Mouse (Mus musculus) adrenal gland, adult 2 months (tissue): ENCODE results near the gene Pacs1. TPM values are rescaled to one million over a fixed set of nuclear protein-coding genes. Genes with fewer than 3 reads are reported as not detected.
"Not testable (repeated sequence)": the region's sequence is repeated elsewhere in the genome, so short reads cannot be mapped to it uniquely, and the experiment has no call there.

Source experiments
- DNase-seq: peaks from one replicate; pipeline ENCODE4 v3.0.0; 2021
- polyA plus RNA-seq: library from polyadenylated mRNA; depleted of rRNA; stranded (reverse); fragments of >200 nt; gene quantifications from 2 replicates; pipeline ENCODE4 v1.2.3, GENCODE M21; 2012
- total RNA-seq, 2 experiments: library from RNA; stranded (reverse); gene quantifications; 2 replicates each; pipeline ENCODE4 v1.2.3; 2021

The Pacs1 gene
- total and polyA plus RNA-seq, 3 experiments: 18.4 to 39.9 (median 18.9) TPM

- no peak for DNase-seq
Measured at GRCm38 (mm10) chr19:5268017-5268416, 4.9 kb downstream of the Pacs1 start.

GRCm38 (mm10) chr19:5267015-5267414 lies 5.9 kb downstream of the Pacs1 start:
- DNase-seq: no peak

GRCm38 (mm10) chr19:5257140-5257539 lies 15.8 kb downstream of the Pacs1 start:
- no peak for DNase-seq

DNA sequence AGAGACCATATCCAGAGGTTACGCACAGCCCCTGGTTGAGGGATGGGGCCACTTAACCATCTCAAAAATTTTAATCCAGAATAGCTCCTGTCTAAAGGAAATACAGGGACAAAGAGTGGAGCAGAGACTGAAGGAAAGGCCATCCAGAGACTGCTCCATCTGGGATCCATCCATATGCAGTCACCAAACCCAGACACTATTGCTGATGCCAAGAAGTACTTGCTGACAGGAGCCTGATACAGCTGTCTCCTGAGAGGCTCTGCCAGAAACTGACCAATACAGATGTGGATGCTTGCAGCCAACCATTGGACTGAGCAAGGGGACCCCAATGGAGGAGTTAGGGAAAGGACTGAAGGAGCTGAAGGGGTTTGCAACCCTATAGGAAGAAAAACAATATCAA lies 35.9 kb downstream of the Pacs1 start:
- not testable (repeated sequence) for DNase-seq

DNA sequence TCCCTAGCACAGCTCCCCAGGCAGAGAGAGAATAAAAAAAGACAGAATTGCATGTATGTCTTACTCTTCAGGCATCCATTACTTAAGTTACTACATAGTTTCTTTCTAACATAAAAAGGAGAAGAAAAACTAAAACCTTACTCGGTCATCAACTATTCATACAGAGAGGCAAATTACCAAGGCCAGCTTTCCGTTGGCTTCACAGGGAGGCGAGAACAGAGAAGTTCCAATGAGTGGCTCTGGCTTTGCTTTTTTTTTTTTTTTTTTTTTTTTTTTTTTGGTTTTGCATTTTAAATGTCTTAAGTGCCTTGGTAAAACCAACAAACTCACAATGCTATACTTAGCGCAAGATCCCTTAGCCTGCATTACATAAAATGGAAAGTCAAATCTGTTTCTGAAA lies 40.2 kb downstream of the Pacs1 start:
- no peak for DNase-seq

GRCm38 (mm10) chr19:5230110-5230509 lies 42.8 kb downstream of the Pacs1 start:
- DNase-seq: no peak

DNA sequence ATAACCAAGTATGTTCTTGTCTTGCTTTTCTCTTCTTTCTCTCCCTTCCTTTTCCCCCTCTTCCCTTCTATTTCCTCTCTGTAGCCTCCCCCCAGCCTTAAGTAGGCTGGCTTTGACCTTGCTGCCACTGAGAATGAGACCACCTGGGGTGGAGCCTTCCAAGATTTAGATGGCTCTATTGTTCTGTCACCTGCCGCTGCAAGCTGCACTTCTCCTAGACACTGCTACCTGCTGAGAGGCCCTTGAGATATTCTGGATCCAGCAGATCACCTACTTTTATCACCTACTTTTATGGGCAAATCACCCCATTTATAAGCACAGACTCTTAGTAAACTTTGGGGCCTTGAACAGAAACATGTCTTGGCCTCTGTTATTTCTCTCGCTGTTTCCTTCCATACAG lies 48.3 kb downstream of the Pacs1 start:
- no peak for DNase-seq

- no peak for DNase-seq
Measured at GRCm38 (mm10) chr19:5224077-5224476, 48.8 kb downstream of the Pacs1 start.

- DNase-seq: no peak
Measured at GRCm38 (mm10) chr19:5221926-5222325, 51.0 kb downstream of the Pacs1 start.

DNA sequence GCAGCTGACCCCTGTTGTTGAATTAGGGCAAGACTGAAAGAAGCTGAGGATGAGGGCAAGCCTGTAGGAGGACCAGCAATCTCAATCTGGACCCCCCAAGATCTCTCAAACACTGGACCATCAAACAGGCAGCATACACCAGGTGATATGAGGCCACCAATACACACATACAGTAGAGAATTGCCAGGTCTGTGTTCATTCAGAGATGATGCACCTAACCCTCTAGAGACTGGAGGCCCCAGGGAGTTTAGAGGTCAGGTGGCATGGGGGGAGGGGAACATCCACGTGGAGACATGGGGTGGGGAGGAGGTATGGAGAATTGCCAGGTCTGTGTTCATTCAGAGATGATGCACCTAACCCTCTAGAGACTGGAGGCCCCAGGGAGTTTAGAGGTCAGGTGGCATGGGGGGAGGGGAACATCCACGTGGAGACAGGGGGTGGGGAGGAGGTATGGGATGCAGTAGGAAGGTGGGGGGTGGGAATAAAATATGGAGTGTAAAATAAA lies 51.6 kb downstream of the Pacs1 start:
- not testable (repeated sequence) for DNase-seq

DNA sequence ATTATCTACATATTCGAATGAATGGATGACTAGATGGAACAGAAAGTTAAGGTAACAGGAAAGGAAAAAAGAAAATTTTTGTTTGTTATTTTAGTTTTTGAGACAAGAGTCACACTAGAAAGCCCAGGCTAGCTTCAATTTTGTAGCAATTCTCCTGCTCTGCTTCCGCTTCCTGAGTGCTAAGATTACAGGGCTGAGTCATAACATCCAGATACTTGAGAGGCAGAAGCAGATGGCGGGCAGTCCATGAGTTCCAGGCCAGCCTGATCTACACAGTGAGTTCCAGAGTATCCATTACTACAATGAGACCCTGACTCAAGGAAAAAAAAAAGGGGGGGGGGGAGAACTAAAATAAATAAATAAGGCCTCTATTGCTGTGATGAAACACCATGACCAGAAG lies 52.5 kb downstream of the Pacs1 start:
- no peak for DNase-seq

- no peak for DNase-seq
Measured at GRCm38 (mm10) chr19:5201691-5202090, 71.2 kb downstream of the Pacs1 start.

DNA sequence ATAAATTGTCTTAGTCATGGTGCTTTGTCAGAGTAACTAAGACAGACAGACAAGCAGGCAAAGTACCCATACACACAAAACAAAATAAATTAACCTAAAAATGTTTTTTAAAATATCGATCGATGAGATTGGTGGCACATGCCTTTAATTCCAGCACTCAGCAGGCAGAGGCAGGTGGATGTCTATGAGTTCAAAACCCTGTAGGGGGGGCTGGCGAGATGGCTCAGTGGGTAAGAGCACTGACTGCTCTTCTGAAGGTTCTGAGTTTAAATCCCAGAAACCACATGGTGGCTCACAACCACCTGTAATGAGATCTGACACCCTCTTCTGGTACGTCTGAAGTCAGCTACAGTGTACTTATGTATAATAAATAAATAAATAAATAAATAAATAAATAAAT lies 72.3 kb downstream of the Pacs1 start:
- not testable (repeated sequence) for DNase-seq

DNA sequence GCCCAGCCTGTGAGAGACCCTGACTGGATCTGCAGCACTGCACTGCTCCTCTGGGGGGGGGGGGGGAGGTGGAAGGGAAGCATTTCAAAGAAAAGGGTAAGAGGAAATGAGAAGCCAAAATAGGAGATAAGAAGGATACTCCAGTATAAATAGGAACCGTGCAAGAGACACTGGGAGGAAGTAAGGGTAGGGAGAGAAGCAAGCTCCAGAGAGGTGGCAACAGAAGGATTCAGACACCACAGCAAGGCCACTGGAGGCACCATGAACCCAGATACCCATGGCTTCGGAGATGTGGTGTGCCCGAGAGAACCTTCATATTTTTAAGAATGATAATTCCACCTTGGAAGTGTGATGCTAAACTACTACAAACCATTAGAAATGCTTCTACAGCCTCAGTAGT lies 74.4 kb downstream of the Pacs1 start:
- no peak for DNase-seq

DNA sequence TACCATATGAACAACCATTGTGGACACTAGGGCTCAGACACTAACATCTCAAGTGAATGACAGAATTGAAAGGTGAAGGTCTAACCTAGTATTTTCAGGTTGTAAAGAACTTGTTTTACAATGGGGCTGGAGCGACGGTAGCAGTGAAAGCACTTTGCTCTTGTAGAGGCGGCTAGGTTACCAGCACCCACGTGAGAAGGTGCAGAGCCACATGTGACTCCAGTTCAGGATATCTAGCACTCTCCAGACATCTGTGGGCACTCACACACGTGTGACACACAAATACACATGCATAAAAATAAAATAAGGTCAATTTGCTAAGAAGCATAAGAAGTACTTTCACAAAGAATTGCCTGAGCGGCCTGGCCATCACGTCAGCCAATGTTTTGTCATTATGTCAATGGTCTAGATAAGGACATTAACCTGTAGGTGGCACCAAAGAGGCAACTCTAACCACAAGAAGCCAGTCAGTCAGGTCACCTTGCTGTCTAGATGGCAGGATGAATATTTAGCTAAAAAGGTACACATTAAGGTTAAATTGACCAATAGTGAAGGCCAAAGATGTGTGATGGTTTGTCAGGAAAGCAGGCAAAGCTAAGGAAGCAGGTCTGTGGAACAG lies 77.4 kb downstream of the Pacs1 start:
- DNase-seq: peak; percentile 58

- DNase-seq: no peak
Measured at GRCm38 (mm10) chr19:5192397-5192796, 80.5 kb downstream of the Pacs1 start.

DNA sequence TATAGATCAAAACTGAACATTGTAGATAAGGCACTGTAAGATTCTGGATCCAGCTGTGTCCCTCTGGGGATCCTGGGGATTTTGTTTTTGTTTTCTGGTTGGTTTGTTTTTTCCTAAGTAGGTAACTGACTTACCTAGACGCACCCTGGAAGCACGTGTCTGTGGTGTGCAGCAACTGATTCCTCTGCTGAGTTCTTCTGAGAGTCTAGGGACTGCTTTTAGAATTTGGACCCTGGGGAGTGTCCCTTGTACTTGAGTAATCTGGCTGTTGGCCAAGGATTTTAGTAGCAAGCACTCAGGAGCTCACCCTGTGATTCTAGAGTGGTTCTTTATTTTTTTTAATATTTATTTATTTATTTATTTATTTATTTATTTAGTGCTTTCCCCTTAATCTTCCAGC lies 85.5 kb downstream of the Pacs1 start:
- DNase-seq: peak; percentile 13

DNA sequence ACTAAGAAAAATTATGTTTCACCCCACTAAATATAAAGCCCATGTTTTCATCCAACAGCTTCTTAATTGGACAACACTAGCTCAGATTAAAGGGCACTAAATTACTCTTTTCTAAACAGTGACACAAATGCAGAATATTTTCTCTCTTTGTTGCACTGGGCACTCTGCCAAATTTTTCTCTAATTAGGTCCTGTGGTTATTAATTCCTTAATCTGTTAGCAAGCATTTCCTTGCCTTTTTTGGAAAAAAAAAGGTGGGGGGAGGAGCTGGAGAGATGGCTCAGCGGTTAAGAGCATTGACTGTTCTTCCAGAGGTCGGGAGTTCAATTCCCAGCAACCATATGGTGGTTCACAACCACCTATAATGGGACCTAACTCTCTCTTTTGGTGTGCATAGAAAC lies 91.0 kb downstream of the Pacs1 start:
- no peak for DNase-seq

DNA sequence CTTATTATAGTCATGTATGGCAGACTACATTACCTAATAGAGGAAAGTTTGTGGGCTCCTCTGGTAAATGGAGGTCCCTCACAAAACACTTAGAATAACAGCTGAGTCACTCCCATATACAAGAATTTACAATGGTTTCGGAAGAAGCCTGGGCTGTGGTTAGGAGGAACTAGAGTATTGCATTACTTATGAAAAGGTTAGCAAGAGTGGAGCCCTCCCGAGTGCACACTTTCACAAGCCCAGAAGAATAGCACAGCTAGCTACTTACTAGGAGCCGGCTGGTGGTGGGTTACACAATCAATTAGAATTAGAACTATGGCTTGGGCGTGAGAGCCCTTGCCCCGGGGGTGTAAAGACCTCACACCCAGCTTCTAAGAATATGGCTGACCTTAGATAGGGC lies 94.3 kb downstream of the Pacs1 start:
- no peak for DNase-seq

DNA sequence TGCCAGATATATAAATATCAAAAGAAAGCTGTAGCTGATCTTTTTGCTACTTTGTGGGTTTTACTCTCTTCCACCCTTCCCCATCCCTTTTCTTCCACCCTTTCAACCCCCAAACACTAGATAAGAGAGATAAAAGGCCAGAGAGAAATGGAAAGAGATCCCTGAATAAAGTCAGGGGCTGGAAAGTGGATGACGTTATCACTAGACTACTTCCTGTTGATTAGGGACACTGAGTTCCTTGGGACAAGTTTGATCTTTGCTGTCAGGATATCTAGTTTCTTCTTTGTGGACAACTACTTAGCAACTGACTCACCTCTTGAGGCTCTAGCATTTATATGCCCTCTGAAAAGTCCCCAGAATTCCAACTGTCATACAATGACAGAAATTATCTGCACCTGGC lies 102.5 kb downstream of the Pacs1 start:
- DNase-seq: no peak

DNA sequence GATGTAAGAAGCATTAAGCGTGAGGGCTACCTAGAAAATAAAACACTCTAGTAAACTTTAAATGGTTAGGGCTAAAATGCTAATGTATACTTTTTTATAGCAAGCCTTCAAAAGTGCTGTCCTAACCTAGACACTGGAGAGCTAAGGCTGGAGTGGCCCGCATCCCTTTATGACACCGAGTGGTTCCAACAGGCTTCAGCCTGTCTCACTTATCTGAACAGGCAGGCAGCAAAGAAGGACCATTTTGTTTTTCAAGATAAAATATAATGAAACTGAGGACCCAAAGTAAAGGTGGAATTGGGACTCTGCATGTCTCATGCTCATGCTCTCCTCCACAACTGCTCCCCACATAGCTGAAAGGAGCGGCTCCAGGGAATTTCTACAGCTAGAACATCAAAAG lies 105.4 kb downstream of the Pacs1 start:
- no peak for DNase-seq

- DNase-seq: no peak
Measured at GRCm38 (mm10) chr19:5164380-5164779, 108.5 kb downstream of the Pacs1 start.

- no peak for DNase-seq
Measured at GRCm38 (mm10) chr19:5161913-5162312, 111.0 kb downstream of the Pacs1 start.

GRCm38 (mm10) chr19:5152261-5152660 lies 120.7 kb downstream of the Pacs1 start:
- DNase-seq: peak; percentile 58

- no peak for DNase-seq
Measured at GRCm38 (mm10) chr19:5151741-5152140, 121.2 kb downstream of the Pacs1 start.
